Mouse (Mus musculus) splenic B cell, adult 2 months (primary cell): Measurements from ENCODE around the gene Gcn1l1.

Experiments
- DNase-seq: peaks from one replicate; pipeline ENCODE4 v3.0.0-alpha.2; 2011; ENCODE audit warnings: low read depth, low spot score
- H3K27me3 ChIP-seq: 2 replicates; pipeline ENCODE4 v1.6.1; 2012; ENCODE audit warnings: mild to moderate bottlenecking, low read length, moderate library complexity, mixed read lengths; ENCODE audit not compliant: control insufficient read depth, poor library complexity, insufficient read depth, severe bottlenecking
- H3K36me3 ChIP-seq: 2 replicates; pipeline ENCODE4 v1.6.1; 2012; ENCODE audit warnings: mild to moderate bottlenecking, low read length, moderate library complexity, mixed read lengths; ENCODE audit not compliant: control insufficient read depth, poor library complexity, insufficient read depth, severe bottlenecking

Gcn1l1 gene

GRCm38 (mm10) chr5:115586166-115586565 lies 21.1 kb downstream of the Gcn1l1 start:
- Histone ChIP-seq H3K36me3 (peaks cover 17% of the 10 kb centered on the region), H3K27me3 (no peaks in the 10 kb centered on the region)
- DNase-seq = no peak

GRCm38 (mm10) chr5:115586780-115587179 lies 21.7 kb downstream of the Gcn1l1 start:
- DNase-seq = no peak
- H3K27me3 ChIP-seq = no peaks in the 10 kb centered on the region

DNA sequence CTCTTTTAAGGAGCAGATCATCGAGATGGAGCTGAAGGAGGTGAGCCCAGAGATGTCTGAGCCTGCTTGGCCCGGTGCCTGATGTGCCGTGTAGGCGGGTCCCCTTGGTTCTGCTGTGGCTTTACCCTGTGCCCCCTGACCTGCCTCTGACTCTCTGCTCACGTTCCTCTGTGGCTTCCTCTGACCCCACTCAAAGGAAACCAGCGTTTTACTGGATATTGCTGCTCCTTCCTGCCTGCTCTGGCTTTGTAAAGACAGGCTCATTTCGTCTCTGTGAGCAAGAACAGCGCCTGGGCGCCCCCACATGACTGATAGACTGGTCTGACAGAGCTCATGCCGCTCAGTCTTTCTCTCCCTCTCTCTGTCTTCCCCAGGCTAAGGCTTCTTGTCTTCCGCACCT lies 26.0 kb downstream of the Gcn1l1 start:
- no peaks in the 10 kb centered on the region for H3K27me3 ChIP-seq
- no peak for DNase-seq

More at GRCm38 (mm10) chr5:115586780-115587179, 21.7 kb downstream of the Gcn1l1 start:
- H3K36me3 ChIP-seq = peaks cover 11% of the 10 kb centered on the region

DNA sequence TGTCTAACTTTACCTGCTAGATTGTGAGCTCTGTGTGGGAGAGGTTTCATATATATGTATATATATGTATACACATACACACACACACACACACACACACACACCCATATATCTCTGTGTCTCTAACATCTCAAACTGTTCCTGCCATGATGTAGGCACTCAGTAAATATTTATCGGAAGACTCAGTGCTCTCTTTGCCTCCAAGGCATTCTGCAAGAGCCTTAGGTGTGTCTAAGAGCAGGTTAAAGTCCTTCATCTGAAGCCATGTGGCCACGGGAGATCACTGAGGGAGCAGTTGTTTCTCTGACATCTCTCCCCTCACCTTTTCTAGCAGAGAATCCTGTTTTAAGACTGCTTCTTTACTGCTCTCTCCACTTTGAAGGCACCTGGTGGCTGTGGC lies 26.5 kb downstream of the Gcn1l1 start:
- no peak for DNase-seq

More for the DNA sequence above, 26.0 kb downstream of the Gcn1l1 start:
- H3K36me3 ChIP-seq = peaks cover 10% of the 10 kb centered on the region

DNA sequence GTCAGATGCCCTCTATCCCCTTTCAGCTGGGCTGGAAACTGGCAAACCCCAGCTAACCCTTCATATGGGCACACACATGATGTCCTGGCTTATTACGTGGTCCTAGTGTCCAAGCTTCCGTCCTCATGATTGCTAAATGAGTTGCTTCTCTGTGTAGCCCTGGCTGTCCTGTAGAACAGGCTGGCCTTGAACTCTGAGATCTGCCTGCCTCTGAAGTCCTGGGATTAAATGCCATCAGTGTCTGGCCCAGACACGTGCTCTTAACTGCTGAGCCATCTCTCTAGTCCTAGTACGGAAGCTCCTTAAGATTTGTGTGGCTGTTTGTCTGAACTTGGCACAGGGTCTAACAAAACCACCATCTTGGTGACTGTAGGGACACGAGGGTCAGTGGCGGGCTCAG lies 38.5 kb downstream of the Gcn1l1 start:
- Histone ChIP-seq H3K27me3 (no peaks in the 10 kb centered on the region), H3K36me3 (peaks cover 13% of the 10 kb centered on the region)
- DNase-seq = no peak

More for the DNA sequence above, 26.5 kb downstream of the Gcn1l1 start:
- Histone ChIP-seq H3K27me3 (no peaks in the 10 kb centered on the region), H3K36me3 (peaks cover 10% of the 10 kb centered on the region)

- H3K27me3 ChIP-seq = no peaks in the 10 kb centered on the region
- DNase-seq = no peak
- peaks cover 23% of the 10 kb centered on the region for H3K36me3 ChIP-seq
These were observed 46.5 kb downstream of the Gcn1l1 start for GRCm38 (mm10) chr5:115611566-115611965.

DNA sequence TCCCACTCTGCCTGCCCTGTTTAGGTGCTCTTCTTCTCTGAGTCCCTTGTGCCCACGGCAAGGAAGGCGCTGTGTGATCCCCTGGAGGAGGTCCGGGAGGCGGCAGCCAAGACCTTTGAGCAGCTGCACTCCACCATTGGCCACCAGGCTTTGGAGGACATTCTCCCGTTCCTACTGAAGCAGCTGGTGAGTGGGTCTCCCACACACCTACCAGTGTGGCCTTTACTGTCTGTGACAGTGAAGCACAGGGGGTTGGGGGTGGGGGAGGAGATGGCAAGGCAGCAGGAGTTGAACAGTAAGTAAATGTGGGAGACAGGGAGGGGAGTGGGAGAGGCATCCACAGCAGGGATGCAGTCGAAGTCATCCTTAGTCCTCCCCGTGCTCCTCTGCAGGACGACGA lies 48.3 kb downstream of the Gcn1l1 start:
- Histone ChIP-seq H3K36me3 (peaks cover 23% of the 10 kb centered on the region), H3K27me3 (no peaks in the 10 kb centered on the region)
- no peak for DNase-seq

DNA sequence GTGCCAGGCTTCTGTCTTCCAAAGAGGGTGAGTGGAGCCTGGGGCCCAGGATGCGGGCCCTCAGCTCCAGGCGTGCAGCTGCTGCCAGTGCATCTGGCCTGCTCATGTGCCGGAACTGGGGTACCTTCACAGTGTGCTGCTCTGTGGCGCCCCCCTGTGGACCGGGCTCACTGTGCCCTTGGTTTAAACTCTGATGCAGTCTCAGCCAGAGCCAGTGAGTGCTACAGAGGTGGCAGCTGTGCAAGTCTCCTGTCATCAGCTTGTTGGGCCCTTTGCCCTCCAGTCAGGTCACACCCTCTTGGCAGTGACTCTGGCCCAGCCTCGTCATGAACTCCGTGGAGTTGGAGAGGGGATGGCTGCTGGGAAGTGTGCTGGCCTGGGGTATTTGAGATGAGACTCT lies 49.9 kb downstream of the Gcn1l1 start:
- DNase-seq = peak; percentile 72
- peaks cover 11% of the 10 kb centered on the region for H3K36me3 ChIP-seq
- no peaks in the 10 kb centered on the region for H3K27me3 ChIP-seq

DNA sequence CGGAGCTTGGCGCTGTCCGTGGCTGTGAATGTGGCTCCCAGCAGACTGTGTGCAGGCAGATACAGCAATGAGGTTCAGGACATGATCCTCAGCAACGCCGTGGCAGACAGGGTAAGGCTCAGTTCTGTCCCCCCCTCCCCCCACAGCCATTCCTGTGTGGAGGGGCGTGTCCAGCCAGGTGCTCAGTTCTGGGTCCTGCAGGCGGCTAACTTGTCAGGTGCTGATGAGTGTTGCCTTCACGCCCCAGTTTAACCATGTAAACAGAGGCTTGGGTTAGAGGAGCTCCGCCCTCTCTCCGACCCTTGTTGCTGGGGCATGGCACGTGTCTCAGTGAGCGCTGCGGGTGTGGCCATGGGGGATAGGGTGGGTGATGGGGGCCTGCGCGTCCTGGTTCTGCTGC lies 54.6 kb downstream of the Gcn1l1 start:
- H3K27me3 ChIP-seq = no peaks in the 10 kb centered on the region
- peaks cover 5% of the 10 kb centered on the region for H3K36me3 ChIP-seq
- no peak for DNase-seq

GRCm38 (mm10) chr5:115622686-115623085 lies 57.6 kb downstream of the Gcn1l1 start:
- Histone ChIP-seq H3K36me3 (no peaks in the 10 kb centered on the region; the same call in 1 of the 2 replicates), H3K27me3 (no peaks in the 10 kb centered on the region)
- no peak for DNase-seq

DNA sequence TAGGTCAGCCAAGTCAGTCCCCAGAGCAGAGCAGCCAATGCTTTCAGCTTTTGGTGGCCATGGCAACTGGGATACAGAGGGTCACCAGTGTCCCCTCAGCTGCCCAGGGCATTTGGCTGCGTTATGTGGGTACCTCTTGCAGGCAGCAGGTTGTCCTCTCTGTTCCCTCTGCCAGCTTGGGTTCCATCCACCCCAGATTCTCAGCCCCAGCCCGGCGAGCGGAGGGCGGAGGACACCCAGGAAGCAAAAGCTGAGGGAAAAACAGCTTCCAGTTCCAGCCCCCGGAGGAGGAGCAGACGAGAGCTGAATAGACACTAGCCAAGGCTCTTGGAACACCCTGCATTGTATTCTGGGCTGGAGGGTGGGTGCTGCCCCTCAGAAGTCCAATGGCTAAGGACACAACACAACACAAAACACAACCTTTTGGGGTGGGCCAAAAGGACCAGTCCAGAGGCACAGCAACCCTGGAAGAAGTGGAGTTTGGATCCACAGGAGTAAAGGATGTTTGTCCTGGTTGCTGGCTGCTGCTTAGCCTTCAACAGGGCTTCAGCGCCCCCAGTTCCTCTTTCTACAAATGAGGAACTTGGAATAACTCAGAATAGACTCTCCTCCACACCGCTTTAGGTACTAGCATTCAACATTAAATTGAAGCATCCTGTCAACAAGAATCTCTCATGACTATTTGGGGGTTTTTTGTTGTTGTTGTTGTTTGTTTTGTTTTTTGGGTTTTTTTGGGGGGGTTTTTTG lies 58.8 kb downstream of the Gcn1l1 start:
- no peaks in the 10 kb centered on the region for H3K27me3 ChIP-seq
- no peaks in the 10 kb centered on the region for H3K36me3 ChIP-seq
- peak; percentile 71 for DNase-seq

- Histone ChIP-seq H3K36me3 (no peaks in the 10 kb centered on the region), H3K27me3 (no peaks in the 10 kb centered on the region)
- no peak for DNase-seq
These were observed 61.3 kb downstream of the Gcn1l1 start for GRCm38 (mm10) chr5:115626237-115626886.

GRCm38 (mm10) chr5:115628083-115628482 lies 63.0 kb downstream of the Gcn1l1 start:
- peak; percentile 28 for DNase-seq
- Histone ChIP-seq H3K36me3 (no peaks in the 10 kb centered on the region), H3K27me3 (no peaks in the 10 kb centered on the region)

- Histone ChIP-seq H3K27me3 (no peaks in the 10 kb centered on the region), H3K36me3 (no peaks in the 10 kb centered on the region)
- no peak for DNase-seq
These were observed 64.6 kb downstream of the Gcn1l1 start for GRCm38 (mm10) chr5:115629672-115630071.

- H3K36me3 ChIP-seq = no peaks in the 10 kb centered on the region
- no peak for DNase-seq
- H3K27me3 ChIP-seq = no peaks in the 10 kb centered on the region
These were observed 65.2 kb downstream of the Gcn1l1 start for GRCm38 (mm10) chr5:115630291-115630690.
